Mouse (Mus musculus) right cerebral cortex, postnatal 36 days (tissue): ENCODE measurements around the gene Nudt15.

Source experiments
- DNase-seq, 2 experiments: peaks; one replicate each; pipeline ENCODE4 v3.0.0; 2022; ENCODE audit warnings: low spot score in 2 of 2, mixed read lengths in 1 of 2

Nudt15 gene

DNA sequence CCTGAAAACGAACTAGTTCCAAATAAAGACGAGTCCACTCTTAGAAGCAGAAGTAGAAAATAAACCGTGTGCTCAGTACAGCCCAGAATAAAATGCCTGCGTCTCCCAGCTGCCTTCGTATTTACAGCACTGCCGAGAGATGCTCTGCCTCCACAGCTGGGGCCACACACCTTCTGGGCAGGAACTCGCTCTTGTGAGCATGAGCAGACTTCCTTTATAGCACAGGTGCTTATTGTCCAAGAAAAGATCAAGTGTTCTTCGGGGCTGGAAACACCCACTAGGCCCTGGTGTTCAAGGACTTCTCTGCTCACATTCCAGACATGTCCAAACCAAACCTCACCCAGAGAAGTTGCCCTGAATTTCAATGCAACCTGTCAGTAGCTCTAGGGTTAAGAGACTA is 77.4 kb downstream of the Nudt15 start:
- DNase-seq, result peak in 1 of 2 experiments; percentile 26

DNA sequence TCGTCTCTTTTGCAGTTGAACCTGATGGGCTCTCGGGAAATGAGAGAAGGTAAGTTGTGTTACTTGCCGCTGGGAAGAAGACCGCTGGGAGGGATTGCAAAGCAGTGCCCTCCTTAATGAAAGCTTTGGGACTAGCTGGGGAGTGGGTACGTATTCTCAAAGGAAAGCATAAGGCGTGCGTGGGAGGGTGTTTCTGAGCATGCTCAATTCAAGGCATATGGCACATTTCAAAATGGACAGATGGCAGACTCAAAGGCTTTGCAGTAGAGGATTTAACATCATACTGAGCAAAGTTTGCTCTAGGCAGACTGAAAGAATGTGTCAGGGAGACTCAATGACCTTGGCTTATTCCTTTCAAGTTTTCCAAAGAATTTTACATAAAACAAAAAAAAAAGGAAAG is 78.5 kb downstream of the Nudt15 start:
- DNase-seq, result peak; percentile 63 to 80
